Mouse (Mus musculus) kidney, postnatal 4 days (tissue): ENCODE results near the gene Gpr84.

Experiments used
- DNase-seq, 2 experiments: peaks; one replicate each; pipeline ENCODE4 v3.0.0; 2021; ENCODE audit warnings: mixed read lengths in 2 of 2

Gpr84 gene

GRCm38 (mm10) chr15:103335488-103336235, 25.2 kb upstream of the Gpr84 start:
- no peak for DNase-seq

- DNase-seq, result no peak
Observed at GRCm38 (mm10) chr15:103335040-103335439, 24.6 kb upstream of the Gpr84 start.

- no peak for DNase-seq
Observed at GRCm38 (mm10) chr15:103334194-103334593, 23.8 kb upstream of the Gpr84 start.

- no peak for DNase-seq
Observed at GRCm38 (mm10) chr15:103333738-103334137, 23.3 kb upstream of the Gpr84 start.

- no peak for DNase-seq
Observed at GRCm38 (mm10) chr15:103333081-103333615, 22.7 kb upstream of the Gpr84 start.

GRCm38 (mm10) chr15:103323455-103324247, 13.2 kb upstream of the Gpr84 start:
- DNase-seq, result peak; percentile 94 to 96

GRCm38 (mm10) chr15:103323070-103323454, 12.7 kb upstream of the Gpr84 start:
- DNase-seq, result peak; percentile 78 to 84

- no peak for DNase-seq
Observed at GRCm38 (mm10) chr15:103322396-103322795, 12.0 kb upstream of the Gpr84 start.

GRCm38 (mm10) chr15:103321076-103321475, 10.7 kb upstream of the Gpr84 start:
- peak; percentile 64 to 77 for DNase-seq

GRCm38 (mm10) chr15:103318201-103318816, 7.9 kb upstream of the Gpr84 start:
- DNase-seq, result peak in 1 of 2 experiments; percentile 34

GRCm38 (mm10) chr15:103317731-103318130, 7.3 kb upstream of the Gpr84 start:
- peak in 1 of 2 experiments; percentile 2 for DNase-seq

GRCm38 (mm10) chr15:103317120-103317519, 6.7 kb upstream of the Gpr84 start:
- DNase-seq, result no peak

GRCm38 (mm10) chr15:103315979-103316776, 5.8 kb upstream of the Gpr84 start:
- DNase-seq, result peak; percentile 14 to 16

GRCm38 (mm10) chr15:103315011-103315502, 4.6 kb upstream of the Gpr84 start:
- peak; percentile 90 to 93 for DNase-seq

GRCm38 (mm10) chr15:103314181-103314580, 3.8 kb upstream of the Gpr84 start:
- peak in 1 of 2 experiments; percentile 23 for DNase-seq

- peak; percentile 65 to 74 for DNase-seq
Observed at GRCm38 (mm10) chr15:103313495-103314095, 3.2 kb upstream of the Gpr84 start.

GRCm38 (mm10) chr15:103308876-103309580, 1.4 kb downstream of the Gpr84 start:
- DNase-seq, result peak; percentile 43 to 62

- peak; percentile 57 to 72 for DNase-seq
Observed at GRCm38 (mm10) chr15:103308056-103308875, 2.1 kb downstream of the Gpr84 start.

- peak; percentile 96 for DNase-seq
Observed at GRCm38 (mm10) chr15:103307125-103307524, 3.3 kb downstream of the Gpr84 start.
